Mouse (Mus musculus) kidney, postnatal 4 days (tissue): Measurements from ENCODE around the gene BC052040.
A peak's percentile ranks its signal among the peaks of the same experiment; 100 is the strongest.

Source experiments
- DNase-seq, 2 experiments: peaks; one replicate each; pipeline ENCODE4 v3.0.0; 2021; ENCODE audit warnings: mixed read lengths in 2 of 2

The BC052040 gene

DNA sequence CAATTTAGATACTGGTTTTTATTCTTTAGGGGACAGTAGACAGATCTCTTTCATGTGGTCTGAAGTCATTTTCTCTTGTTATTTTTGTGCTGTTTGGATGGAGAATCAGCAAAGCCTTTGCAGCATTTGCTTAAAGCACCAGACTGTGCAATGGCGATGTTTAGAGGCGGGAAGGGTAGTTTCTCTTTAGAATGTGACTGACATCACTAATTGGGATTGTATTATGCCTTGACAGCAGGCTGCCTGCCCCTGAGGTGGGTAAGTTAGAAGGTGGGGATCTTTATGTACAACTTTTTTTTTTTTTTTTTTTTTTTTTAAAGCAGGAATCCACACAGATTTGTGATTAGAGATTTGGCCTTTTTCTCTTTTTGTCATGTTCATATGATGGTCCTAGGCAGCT is 20.6 kb downstream of the BC052040 start:
- no peak for DNase-seq

DNA sequence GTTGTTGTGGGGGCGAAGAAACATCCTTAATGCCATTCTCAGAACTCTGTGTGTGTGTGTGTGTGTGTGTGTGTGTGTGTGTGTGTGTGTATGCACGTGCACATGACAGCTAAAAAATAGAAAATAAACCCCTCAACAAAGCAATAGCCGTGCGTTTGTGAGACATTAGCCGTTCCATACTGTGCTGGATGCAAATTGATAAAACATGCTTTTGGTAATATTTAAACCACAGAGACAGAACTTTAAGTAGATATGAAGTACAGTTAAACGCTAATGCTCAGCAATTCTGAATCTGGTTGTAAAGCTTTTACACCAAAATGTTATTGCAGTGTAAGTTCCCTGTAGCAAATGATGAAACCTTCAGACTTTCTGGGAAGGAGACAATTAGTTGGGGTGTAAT is 22.6 kb downstream of the BC052040 start:
- no peak for DNase-seq

GRCm38 (mm10) chr2:115605829-115606336 is 24.4 kb downstream of the BC052040 start:
- DNase-seq = no peak

DNA sequence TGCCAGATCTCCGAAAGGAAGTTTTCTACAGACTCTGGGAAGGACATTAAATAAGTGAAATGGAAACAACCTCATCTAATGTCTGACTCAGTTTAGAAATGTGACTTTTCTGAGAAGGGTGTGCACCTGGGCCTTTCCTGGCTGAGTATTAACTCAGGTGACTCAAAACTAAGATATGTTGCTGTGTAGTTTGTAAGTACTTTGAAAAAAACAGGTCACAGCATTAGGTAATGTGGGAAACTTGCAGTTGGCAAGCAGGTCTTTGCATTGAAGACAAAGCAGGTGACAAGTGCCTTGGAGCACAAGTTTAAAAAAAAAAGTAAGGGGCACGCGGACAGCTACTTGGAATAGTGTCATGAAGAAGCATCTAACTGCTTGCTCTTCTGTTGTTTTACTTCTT is 27.5 kb downstream of the BC052040 start:
- DNase-seq = no peak

GRCm38 (mm10) chr2:115610092-115610491 is 28.6 kb downstream of the BC052040 start:
- DNase-seq = no peak

DNA sequence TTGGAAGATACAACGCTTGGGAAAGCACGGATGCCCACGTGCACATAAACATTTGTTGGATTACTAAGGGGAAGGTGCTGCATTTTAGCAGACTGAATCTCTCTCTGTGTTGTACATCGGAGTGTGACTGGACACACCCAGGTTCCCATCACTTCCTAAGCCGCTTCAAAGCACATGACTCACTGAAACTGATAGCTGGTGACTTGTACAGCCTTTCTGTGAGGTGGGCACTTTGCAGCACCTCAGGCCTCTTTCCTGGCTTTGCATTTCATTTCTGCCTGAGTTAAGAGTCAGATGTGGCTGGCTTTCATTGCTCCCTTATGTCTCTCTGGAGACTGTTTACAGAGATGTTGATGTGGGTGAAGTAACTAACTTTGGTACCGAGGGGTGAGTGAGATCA is 29.0 kb downstream of the BC052040 start:
- DNase-seq = no peak

- DNase-seq = no peak
Observed at GRCm38 (mm10) chr2:115613830-115614520, 32.5 kb downstream of the BC052040 start.

GRCm38 (mm10) chr2:115628471-115628870 is 47.0 kb downstream of the BC052040 start:
- no peak for DNase-seq

DNA sequence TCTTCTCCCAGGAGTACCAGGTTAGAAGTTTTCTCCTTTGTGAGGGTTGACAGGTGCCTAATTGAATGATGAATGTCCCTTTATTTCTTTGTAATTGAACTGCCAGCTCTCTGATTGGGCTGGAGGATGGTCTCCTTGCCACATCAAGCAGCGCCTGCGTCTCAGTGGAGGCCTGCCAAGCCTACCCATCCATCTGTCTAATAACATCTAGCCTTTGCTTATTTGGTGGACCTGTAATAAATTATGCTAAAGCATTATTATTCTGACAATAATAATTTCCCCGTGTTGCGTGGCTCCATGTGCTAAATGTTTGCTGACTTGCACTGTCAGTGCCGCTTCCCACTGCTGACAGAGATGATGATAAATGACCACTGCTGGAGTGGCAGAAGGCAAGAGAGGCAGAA is 49.5 kb downstream of the BC052040 start:
- DNase-seq = no peak

- peak in 1 of 2 experiments; percentile 8 for DNase-seq
Observed at GRCm38 (mm10) chr2:115631826-115632225, 50.3 kb downstream of the BC052040 start.

DNA sequence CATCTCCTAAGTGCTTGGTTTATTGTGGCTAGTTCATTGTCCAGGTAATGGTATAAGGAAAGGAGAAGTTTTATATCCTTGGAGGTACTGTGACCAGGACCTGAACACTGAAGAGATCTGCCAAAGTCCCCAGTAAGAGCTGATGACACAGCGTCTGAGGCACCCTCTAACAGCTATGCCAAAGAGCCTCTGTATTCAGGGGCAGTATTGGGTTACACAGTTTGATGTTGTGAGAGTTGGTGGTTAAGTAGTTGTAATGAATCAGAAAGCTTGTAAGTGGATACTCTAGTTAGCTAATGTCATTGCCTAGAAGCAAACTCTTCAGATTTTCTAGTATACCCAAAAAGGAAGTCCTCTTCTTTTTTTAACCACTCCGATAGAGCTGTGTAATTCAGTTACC is 68.7 kb downstream of the BC052040 start:
- no peak for DNase-seq

DNA sequence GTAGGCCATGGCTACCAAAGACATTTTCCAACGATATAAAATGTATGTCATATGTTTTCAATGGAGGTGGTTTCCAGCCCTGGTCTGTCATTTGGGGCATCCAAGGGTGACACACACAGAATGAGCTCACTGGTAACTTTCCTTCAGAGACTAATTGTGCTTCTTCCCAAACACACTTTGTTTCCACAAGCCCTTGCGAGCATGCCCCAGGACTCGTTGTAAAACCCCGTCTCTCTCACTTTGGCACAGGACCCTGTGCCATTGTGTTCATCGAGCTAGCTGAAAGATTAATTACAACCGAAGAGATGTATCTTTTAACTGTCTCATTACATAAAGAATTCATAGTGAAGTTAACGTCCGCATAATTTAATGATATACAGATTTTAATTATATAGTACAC is 78.2 kb downstream of the BC052040 start:
- no peak for DNase-seq

GRCm38 (mm10) chr2:115660213-115661120 is 79.0 kb downstream of the BC052040 start:
- DNase-seq = no peak

- no peak for DNase-seq
Observed at GRCm38 (mm10) chr2:115667516-115667915, 86.0 kb downstream of the BC052040 start.

DNA sequence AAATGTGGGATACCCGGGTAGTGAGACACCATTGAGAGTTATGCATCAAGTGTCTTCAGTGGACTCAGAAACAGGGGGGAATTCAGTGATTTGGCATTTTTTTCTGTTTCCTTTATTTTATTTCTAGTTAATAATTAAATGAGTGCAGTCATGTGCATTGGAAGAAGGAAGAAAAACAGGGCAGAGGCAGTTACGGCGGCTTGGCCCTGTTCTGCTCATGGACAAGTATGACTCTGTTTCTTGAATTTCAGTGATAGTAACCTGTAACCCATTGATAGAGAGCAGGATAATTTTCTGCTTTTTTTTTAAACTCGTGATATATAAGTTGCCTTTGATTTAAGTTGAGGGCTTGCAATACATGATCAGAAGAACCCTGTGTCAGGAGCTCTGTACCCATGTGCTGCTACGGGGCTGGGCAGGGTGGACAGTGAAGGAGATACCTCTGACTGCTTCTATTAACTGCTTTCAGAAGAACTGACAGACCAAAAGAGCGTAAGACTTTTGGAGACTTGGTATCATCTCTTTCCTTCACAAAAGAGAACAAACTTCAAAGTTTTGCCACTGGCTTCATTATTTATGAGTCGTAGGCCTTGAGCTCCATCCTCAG is 91.6 kb downstream of the BC052040 start:
- DNase-seq = peak in 1 of 2 experiments; percentile 38

- DNase-seq = peak in 1 of 2 experiments; percentile 12
Observed at GRCm38 (mm10) chr2:115678786-115679185, 97.3 kb downstream of the BC052040 start.

GRCm38 (mm10) chr2:115685250-115685649 is 103.7 kb downstream of the BC052040 start:
- no peak for DNase-seq

GRCm38 (mm10) chr2:115687612-115688011 is 106.1 kb downstream of the BC052040 start:
- no peak for DNase-seq

GRCm38 (mm10) chr2:115688282-115688681 is 106.8 kb downstream of the BC052040 start:
- no peak for DNase-seq

DNA sequence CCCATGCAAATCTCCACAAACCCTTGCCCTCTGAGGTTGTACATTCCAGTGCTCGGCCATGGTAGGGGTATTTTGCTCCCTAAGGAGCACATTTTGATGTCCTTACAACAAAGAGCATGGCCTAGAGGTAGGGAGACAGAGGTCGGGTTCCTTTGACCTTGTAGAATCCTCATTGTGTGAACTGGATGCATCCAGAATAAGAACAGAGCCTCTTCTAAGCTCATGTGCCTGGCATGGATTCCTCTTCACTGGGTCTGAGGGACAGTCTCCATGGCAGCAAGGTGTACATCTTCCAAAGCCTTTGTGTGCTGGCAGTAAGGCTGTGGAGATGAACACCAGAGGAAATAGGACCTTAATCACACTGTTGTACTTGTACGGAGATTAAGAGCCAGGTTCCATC is 112.3 kb downstream of the BC052040 start:
- no peak for DNase-seq

DNA sequence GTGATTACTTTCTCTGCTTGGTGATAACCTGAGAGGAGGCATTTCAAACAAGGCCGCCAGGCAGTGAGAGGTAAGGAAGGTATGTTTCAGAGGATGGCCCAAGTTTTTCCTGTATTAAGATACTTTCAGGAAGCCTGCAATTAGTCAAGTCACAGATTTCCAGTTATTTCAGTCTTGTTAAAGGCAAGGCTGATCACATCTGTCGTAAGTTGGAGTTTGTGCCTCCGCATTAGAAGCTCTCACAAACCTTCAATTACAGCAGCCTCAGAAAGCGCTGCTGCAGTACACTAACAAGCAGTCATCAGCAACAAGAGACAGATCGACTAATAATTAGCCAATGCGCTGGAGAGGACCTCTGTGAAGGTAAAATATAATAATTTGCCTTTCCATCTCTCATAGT is 112.9 kb downstream of the BC052040 start:
- no peak for DNase-seq

DNA sequence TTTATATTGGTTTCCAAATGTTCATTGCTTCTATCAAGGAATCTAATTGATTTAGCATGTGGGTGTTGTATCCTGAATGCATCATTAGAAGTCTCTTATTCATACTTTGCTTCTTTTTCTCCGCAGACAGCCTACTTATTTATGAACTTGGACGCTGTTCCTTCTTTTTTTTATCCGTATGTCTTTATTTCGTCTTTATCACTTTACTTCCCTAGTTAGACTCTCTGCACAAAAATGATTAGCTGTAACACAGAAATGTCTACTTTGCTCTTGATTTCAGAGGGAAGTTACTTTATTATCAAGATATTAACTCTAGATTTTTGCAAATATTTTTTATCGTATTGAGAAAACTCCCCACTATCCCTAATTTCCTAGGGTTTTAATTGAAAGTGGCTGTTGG is 117.5 kb downstream of the BC052040 start:
- no peak for DNase-seq

GRCm38 (mm10) chr2:115702610-115703009 is 121.1 kb downstream of the BC052040 start:
- no peak for DNase-seq
